Mouse (Mus musculus): Measurements from ENCODE around the gene H2-Aa.

- no peak for TF ChIP-seq CTCF (IDR thresholded peaks at IDR 0.05; ENCODE audit: extremely low read depth, insufficient read depth, insufficient read length, insufficient replicate concordance)
- TF ChIP-seq POLR2A (IDR thresholded peaks at IDR 0.05; ENCODE audit: low read depth, low read length) = no peak
Observed at GRCm38 (mm10) chr17:34280499-34281038, 7.1 kb downstream of the H2-Aa start.

All from spleen, adult 2 months (tissue).